Mouse (Mus musculus) kidney, postnatal 14 days (tissue): ENCODE results near the gene Zzz3.
"Not testable (repeated sequence)": the region's sequence is repeated elsewhere in the genome, so short reads cannot be mapped to it uniquely, and the experiment has no call there.

Experiments
- DNase-seq: peaks from one replicate; pipeline ENCODE4 v3.0.0; 2022; ENCODE audit warnings: mixed read lengths

Zzz3 gene

DNA sequence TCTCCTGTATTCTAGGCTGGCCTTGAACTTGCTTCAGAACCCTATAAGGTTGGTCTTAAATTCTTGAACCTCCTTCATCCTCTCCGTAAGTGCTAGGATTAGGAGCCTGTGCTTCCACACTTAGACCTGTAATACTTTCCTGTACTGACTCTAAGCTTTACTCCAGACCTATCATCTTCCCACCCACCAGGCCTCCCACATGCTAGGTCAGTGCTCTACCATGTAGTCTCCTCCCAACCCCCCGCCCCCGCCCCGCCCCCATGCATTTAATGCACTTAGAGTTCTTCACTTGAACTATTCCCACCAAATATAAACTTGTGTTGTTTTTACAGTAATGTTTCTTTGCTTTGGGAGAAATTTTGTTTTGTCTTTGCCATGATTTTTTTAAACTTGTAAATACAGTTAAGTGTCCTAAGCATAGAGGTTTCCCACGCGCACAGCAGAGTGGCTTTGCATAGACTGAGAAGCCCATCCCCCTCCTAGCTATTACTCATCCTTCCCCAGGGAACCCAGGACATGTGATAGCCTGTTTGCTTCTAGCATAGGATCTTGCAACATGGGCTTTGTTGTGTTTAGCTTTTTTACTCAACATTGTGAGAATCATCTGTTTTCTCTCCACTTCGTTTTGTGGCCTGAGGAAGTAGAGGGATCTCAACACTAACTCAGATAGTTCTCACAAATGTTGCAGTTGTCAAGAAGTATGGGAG, 6.8 kb downstream of the Zzz3 start:
- peak; percentile 60 for DNase-seq

DNA sequence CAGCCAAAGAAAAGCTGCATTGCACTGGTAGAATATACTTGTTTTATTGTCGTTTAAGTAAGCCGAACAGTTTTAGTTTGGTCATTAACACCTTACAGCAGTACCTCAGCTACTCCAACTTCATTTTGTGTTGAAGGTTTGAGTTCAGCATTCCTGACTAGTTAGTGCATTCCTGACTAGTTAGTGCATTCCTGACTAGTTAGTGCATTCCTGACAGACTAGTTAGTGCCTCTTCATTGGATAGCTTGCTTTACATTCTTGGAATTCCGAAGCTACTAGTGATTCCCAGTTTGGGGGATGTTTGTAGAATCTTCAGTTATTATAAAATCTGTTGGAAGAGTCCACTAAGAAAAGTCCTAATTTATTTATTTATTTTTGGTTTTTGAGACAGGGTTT, 7.4 kb downstream of the Zzz3 start:
- no peak for DNase-seq

DNA sequence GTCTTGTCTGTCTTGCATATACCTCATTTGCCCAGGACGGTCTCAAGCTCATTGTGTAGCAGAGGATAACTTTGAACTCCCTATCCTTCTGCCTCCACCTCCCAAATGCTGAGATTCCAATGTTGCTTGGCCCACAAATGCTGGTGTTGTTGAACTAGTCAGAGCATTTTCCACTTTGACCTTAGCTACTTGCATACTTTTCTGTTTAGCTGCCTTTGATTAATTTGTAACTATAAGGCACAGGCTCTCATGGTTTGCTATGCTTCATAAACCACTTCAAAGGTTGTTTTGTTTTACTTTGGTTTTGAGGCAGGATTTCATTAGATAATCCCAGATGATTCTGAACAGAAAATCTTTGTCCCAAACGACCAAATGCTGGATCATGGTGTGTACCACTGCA, 8.6 kb downstream of the Zzz3 start:
- DNase-seq = peak; percentile 47

DNA sequence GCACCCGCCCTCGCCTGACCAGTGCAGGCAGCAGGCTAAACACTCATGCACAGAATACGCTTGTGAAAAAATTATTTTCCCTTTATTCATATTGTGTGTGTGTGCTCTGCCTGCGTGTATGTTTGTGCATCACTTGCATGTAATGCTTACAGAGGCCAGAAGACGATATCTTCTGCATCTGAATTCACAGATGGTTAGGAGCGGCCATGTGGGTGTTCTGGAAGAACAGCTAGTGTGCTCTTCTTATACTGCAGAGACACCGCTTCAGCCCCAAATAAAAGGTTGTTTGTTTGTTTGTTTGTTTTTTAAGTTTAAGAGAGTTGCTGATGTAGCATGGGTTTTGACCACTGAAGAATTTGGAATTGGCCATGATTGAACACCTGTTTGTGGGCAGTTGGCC, 10.1 kb downstream of the Zzz3 start:
- DNase-seq = no peak

DNA sequence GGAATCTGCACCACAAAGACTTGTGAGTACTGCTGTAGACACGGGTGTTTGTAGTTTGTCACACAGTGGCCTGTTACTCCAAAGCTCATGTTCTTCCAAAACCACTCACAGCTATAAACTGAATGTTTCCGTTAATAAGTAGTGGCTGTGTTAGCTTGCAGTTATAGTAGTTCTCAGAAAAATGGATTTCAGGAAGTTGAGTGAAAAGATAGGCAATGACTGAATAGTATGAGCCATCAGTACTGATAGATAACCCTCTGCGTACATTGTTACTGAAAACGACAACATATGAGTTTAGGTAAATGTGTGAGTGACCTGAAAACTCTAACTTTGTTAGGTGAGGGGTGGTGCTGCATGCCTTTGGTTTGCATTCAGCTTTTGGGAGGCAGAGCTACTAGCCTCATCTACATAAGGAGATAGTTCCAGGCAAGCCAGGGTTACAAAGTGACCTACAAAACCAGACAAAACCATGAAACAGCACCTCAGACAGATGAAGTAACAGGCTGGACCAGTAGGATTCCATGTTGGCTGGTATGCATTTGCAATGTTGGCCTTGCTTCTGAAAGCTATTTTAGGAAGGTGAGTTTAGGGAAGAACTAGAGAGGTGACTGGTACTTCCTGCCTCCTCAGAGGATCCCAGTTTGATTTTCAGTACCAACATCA, 10.8 kb downstream of the Zzz3 start:
- no peak for DNase-seq

DNA sequence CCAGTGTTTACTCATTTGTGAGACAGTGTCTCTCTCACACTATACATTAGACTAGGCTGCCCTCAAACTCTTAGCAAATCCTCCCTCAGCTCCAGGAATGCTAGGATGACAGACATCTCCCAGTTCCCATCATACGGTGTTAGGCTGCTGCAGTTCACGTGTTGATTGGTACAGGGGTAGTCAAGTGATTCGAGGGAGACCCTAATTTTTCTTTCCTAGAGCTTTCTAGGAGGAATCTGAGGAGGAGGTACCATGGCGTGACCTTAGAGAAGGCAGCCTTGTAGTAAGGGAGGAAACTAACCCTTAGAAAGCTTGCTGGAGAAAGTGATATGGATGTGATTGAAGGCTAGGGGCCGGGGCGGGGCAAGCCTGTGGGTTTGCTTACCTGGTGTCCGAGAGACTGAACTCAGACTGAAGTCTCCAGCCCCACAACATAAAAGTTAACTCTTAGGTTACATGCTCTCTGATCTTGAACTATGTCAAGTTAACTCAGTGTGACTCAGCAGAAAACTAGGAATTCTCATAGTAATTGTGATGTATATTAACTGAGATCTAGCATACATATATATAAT, 15.8 kb downstream of the Zzz3 start:
- peak; percentile 16 for DNase-seq

DNA sequence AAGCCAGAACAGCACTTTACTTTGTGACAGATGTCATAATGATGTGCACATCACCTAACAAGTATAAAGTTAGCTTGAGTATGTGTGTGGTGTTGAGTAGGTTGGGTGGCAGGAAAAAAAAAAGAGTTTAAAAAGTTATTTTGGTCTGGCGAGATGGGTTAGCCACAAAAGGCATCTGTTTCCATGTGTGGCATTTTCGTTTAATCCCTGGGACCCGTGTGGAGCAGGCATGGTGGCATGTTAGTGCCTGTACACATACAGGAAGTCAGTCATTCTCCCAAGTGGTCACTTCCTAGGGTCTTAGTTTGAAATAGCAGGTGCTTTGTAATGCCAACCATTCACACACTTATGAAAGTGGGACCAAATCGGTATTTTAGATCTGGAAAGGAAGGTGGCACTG, 17.1 kb downstream of the Zzz3 start:
- no peak for DNase-seq

DNA sequence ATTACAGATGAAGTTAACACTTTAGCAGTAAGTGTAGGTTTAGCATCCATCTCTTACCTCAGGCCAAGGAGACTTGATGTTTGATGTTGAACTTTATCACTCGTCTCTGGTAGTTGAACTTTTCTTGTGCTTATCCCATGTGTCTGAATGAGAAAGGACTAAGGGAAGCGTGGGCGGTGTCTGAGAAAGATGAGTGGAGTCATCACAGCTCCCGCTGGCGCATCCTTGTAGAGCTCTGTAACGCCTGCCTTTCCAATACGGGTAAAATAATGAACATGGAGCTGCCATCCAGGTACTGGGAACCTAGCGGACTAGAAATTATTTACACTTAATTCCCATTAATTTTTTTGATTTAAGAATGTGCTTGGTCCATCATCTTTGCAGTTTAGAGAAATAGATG, 33.7 kb downstream of the Zzz3 start:
- no peak for DNase-seq

DNA sequence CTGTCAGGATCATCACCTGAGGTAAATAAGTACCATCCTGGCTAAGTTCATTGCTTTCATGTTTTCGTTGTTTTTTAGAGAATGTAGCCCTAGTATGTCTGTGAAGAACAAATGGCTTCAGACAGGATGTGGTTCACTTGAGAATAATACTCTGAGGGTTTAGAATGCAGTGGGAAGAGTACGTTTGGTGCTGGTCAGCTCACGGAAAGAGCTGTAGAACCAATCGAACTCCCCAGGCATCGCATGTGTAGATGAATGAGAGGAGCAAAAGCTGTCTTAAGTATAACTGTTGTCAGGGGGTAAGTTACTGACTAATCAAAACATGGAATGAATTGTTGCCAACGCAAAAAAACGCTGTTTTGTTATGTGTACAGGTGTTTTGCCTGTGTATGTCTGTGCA, 37.4 kb downstream of the Zzz3 start:
- DNase-seq = no peak

DNA sequence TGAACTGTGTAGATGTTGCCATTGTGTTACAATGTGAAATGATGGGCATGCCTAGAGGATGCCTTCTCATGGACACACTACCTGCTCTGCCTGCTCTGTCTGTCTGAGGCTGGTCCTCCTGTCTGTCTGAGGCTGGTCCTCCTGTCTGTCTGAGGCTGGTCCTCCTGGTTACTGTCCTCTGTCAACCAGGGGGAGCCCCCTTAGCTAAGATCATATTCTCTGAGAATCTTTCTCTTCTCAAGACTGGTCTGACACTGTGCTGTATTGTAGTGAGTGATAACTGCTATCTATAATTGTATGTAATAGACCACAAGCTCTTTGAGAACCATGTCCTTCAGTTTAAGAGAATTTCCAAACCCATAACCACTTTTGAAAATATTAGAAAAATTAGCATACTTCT, 40.3 kb downstream of the Zzz3 start:
- no peak for DNase-seq

DNA sequence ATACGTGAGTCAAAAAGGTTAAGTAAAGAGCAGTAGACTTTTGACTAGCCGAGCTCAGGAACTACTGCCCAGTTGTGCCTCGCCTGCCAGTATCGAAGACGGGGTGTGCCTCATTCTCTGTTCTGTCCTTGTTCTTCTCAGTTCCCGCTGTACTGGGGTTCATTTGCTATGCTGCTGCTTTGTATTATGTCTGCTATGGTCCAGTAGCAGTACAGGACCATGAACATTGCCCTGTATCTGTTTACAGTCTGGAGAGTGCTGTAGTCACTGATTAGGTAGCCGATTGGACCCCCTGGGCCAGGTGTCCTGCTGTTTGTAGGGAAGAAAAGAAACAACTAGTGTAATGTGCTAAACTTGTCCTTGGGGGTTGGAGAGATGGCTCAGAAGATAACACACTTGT, 42.8 kb downstream of the Zzz3 start:
- peak; percentile 28 for DNase-seq

DNA sequence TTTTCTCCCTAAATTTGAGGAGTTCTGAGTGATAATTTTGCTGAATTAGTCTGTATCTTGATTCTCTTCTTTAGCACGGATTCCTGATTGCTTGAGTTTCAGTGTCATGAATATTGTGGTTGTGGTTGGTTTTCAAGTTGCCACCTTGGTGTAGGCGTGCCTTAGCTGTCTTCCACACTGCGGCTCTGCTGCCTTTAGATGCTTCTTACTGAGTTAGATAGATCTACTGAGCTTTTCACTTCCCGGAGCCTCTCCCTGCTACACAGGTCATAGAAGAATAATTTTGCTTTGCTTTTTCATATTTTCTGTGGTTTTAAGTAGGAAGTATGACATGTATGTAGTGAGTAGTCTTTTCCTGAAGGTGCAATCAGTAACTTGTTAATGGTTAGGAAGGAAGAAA, 47.5 kb downstream of the Zzz3 start:
- no peak for DNase-seq

DNA sequence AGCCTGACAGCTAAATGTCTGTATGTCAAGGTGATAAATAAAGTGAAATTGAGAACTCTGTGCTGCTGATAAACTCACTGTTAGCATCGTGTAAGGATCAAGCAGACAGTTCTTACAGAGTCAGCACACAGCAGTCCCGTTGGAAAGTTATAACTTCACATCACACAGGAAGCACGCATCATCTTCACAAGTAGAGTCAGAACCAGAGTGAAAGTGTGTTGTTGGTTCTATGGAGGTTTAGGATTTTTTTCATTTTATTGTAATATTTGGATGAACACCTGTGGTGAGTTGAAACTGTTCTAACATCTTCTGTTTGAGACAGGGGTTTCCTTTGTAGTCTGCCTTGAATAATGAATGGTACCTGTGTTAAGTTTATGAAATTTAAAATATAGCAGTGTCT, 48.8 kb downstream of the Zzz3 start:
- no peak for DNase-seq

DNA sequence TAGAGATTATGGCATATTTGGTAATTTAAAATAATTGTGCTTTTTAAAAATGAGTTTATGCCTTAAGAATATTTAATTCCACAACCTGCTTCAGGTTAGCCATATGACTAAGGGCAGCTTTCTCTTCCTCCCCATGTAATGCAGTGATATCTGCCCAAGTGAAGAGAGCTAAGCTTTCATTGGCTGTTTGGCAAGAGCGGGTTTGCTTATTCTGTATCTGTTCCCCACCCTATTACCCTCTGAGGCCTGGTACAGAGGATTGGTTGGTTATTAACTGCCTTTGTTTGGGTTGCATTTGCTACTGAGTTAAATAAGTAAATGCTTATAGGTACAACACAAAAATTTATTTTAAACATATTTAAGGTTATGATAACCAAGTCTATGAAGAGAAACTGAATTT, 51.7 kb downstream of the Zzz3 start:
- DNase-seq = no peak

DNA sequence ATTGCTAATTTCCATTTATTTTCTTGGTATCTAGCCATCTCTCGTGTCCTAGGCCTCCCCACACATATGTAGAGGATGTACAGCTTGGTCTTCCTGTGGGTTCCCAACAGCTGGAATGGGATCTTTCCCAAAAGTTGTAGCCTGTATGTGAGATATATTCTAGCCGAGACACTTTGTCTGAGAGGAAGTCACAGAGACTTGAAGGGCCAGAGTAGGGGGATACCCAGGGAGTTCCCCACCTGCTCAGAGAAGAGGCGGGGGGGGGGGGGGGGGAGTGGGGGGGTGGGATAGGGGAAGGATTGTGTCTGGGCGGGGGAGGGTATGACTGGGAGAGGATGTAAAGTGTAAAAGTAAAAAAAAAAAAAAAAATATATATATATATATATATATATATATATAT, 57.9 kb downstream of the Zzz3 start:
- no peak for DNase-seq

DNA sequence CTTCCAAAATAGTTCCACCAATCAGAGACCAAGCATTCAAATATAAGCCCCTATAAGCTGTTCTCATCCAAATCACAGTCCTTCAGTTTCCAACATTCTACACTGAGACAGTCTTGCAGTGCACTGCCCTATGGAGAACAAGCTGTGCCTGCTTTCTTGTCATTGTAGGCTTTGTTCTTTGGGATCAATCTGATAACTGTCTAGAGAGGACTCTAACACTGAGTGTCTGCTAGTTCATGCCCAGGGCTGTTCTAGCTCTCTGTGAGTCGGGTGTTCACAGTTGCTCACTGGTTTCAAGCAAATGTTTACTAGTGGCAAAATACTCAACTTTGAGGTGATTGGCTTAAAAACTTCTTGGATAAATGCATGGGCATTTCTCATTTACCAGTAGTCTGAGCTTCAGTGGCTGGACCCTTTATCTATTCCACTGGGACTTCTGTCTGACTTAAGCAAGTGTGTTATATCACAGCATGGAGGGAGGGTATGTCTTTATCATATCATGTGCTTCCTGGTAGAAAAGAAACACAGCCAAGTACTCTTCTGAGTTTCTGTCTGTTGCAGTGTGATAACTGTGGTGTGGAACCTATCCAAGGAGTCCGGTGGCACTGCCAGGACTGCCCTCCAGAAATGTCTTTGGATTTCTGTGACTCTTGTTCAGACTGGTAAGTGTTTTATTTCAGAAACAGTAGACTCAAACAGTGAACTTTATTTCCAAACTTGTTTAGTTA, 62.2 kb downstream of the Zzz3 start:
- DNase-seq = no peak

DNA sequence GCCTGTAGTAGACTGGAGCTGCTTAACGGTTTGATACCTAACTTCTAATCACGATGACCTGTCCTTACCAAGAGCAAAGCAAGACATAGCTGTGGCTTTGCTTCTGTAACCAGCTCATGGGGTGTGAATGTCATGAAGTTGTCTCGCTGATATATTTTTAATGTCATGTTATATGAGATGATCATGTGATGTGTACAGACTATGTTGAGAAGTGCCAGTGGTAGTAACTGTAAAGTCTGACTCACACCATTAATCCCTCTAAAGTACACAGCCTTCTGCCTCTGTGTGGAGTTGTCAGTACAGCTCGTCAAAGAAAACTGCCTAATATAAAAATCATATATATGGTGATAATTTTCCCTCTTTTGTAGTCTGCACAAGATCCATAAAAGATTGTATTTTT, 63.6 kb downstream of the Zzz3 start:
- not testable (repeated sequence) for DNase-seq

DNA sequence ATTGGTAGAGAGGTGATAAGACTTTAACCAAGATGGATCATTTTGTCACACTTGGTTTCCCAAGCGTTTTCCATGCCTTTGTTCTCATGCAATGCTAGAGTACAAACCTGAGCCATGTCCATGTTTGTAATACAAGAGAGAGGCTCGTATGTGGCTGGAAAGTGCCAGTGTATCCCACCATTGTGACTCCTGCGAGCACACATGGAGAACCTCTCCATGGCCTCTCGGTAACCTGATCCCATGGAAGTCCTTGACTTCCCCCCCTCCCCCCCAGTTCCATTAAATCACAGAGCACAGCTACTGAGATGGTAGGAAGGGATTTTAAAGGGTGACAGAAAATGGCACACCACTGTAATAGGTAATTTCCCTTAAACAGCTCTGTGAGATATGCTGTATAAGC, 65.5 kb downstream of the Zzz3 start:
- DNase-seq = no peak

DNA sequence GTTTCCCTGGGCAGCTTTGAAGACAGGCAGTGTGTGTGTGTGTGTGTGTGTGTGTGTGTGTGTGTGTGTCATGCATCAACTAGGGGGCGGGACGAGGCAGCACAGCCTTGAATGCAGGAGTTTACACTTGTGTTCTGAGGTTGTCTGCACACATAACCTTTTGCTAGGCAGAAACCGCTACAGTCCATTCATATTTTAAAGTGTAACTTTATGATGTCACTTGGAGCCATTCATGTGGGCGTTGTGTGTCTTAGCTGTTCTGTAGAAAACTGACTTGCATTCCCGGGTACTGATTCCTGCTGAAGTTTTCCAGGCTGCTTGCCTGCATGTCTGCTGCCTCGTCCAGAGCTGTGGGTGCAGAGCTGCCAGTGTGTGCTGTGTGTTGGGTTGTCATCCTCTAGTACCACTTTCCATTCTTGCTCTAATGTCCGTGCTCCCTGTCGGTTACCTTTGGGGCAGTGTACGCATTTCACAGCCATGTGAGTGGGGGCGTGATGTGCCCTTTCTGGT, 66.8 kb downstream of the Zzz3 start:
- DNase-seq = no peak

DNA sequence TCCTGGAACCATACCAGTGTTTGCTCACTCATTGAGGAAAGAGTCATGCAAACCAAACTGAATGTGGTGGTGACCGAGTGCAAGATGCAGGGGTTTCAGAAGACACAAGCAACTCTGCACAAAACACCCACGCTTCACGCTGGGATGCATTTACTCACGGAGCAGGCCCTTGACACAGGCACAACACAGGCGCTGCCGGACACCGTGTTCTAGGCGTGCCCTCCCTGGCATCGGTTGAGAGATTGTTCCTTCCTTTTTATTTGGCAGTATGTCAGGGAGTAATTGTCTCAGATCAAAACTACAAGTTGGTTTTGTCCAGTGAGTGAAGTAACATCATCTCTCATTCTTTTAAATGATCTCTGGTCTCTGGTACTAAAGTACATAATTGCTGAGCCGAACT, 67.6 kb downstream of the Zzz3 start:
- DNase-seq = no peak

DNA sequence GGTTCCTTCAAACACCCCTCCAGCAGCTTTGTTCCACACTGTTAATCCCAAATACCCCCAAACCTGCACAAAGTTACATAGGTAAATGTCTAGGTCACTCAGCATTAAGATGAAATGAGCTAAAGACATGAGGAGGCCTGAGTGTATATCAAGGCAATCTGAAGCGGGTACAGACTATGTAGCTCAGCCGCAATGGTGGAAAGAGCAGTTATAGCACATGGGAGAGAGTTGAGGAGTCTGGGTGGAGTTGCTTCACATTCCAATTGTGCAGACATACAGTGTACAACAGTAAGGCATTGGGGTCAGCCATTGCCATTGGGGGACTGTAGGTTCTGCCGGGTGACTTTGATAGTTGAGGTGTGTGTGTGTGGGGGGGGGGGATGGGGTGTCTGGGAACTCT, 69.2 kb downstream of the Zzz3 start:
- no peak for DNase-seq

DNA sequence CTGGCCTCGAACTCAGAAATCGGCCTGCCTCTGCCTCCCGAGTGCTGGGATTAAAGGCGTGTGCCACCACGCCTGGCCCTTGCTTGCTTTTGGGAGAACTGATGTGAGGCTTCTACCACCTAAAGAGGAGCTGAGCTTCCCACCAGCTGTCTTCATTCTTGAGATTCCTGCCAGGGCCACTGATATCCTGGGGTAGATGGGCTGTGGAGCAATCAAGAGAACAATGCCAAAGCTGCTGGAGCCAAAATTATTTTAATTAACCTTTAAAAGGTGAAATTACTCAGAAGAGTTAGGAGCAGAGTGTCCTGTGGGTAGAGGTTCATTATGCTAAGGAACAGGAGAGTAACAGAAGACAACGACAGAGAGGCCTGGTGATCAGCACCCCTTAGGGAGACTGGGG, 70.1 kb downstream of the Zzz3 start:
- no peak for DNase-seq

DNA sequence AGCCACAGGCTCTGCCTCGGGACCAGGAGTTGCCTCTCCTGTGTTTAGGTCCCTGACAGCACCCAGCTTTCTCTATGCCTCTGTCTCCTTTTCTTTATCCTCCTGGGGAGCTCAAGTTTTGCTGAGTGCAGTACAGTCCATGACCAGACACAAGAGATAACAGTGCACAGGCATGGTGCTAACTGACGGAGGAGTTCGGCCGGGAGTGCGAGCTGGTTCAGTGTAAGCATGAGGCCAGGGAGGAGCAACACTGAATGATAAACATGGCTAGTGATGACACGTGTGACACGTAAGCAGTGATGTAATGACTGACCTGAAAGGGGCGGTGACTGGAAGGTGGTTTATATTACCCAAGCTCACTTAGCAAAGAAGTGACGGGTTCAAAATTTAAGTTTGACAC, 71.6 kb downstream of the Zzz3 start:
- DNase-seq = no peak

DNA sequence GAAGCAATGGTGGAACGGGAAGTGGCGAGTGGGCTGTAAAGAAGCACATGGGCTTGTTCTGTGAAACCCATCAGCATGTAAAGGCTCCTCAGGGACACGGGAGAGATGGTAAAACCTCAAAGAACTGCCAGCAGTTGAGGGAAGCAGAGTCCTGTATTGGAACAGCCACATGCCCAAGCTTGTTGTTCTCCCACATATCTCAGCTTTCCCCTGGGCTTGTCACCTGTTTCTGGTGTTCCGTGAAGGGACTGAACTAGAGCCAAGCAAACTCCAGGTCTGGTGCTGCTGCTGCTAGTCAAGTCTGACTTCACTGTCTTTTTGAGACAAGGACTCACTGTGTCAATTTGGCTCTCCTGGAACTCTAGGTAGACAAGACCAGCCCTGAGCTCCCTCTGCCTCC, 72.0 kb downstream of the Zzz3 start:
- DNase-seq = no peak
